Mouse (Mus musculus) kidney, postnatal 10 days (tissue): ENCODE data around the gene Hmgxb4.
A peak's percentile ranks its signal among the peaks of the same experiment; 100 is the strongest.

Experiments used
- DNase-seq: peaks from one replicate; pipeline ENCODE4 v3.0.0; 2021; ENCODE audit warnings: mixed read lengths

Hmgxb4 gene

GRCm38 (mm10) chr8:75018274-75018972, 25.3 kb downstream of the Hmgxb4 start:
- DNase-seq: peak; percentile 56

- DNase-seq: peak; percentile 19
Measured at GRCm38 (mm10) chr8:75023660-75024316, 30.6 kb downstream of the Hmgxb4 start.

GRCm38 (mm10) chr8:75025809-75026208, 32.7 kb downstream of the Hmgxb4 start:
- no peak for DNase-seq

GRCm38 (mm10) chr8:75030453-75031024, 37.4 kb downstream of the Hmgxb4 start:
- no peak for DNase-seq

- no peak for DNase-seq
Measured at GRCm38 (mm10) chr8:75032961-75033360, 39.8 kb downstream of the Hmgxb4 start.

GRCm38 (mm10) chr8:75033511-75034243, 40.5 kb downstream of the Hmgxb4 start, which contains the start of gene Tom1:
Gene Tom1, plus strand, starts transcription at chr8:75033705.
- peak; percentile 98 for DNase-seq

GRCm38 (mm10) chr8:75034285-75034684, 41.1 kb downstream of the Hmgxb4 start:
- DNase-seq: no peak

GRCm38 (mm10) chr8:75035640-75036039, 42.5 kb downstream of the Hmgxb4 start:
- DNase-seq: no peak

- no peak for DNase-seq
Measured at GRCm38 (mm10) chr8:75038497-75038896, 45.3 kb downstream of the Hmgxb4 start.

GRCm38 (mm10) chr8:75039754-75040153, 46.6 kb downstream of the Hmgxb4 start:
- no peak for DNase-seq

GRCm38 (mm10) chr8:75042171-75042570, 49.0 kb downstream of the Hmgxb4 start:
- DNase-seq: no peak

- no peak for DNase-seq
Measured at GRCm38 (mm10) chr8:75042974-75043373, 49.8 kb downstream of the Hmgxb4 start.

- DNase-seq: no peak
Measured at GRCm38 (mm10) chr8:75046303-75046702, 53.1 kb downstream of the Hmgxb4 start.

- DNase-seq: no peak
Measured at GRCm38 (mm10) chr8:75047784-75048183, 54.6 kb downstream of the Hmgxb4 start.

- no peak for DNase-seq
Measured at GRCm38 (mm10) chr8:75053342-75053741, 60.2 kb downstream of the Hmgxb4 start.

GRCm38 (mm10) chr8:75055673-75056072, 62.5 kb downstream of the Hmgxb4 start:
- no peak for DNase-seq

GRCm38 (mm10) chr8:75060022-75060421, 66.9 kb downstream of the Hmgxb4 start:
- no peak for DNase-seq

GRCm38 (mm10) chr8:75060815-75061214, 67.7 kb downstream of the Hmgxb4 start:
- no peak for DNase-seq

GRCm38 (mm10) chr8:75063290-75063689, 70.1 kb downstream of the Hmgxb4 start:
- peak; percentile 20 for DNase-seq

- no peak for DNase-seq
Measured at GRCm38 (mm10) chr8:75064790-75065189, 71.6 kb downstream of the Hmgxb4 start.

GRCm38 (mm10) chr8:75067287-75067686, 74.1 kb downstream of the Hmgxb4 start:
- DNase-seq: no peak

GRCm38 (mm10) chr8:75070297-75070696, 77.1 kb downstream of the Hmgxb4 start:
- peak; percentile 42 for DNase-seq

GRCm38 (mm10) chr8:75071627-75072346, 78.6 kb downstream of the Hmgxb4 start:
- DNase-seq: peak; percentile 91
